Mouse (Mus musculus) urinary bladder, postnatal 10 days (tissue): Measurements from ENCODE around the gene Krt81.

Experiments used
- DNase-seq: peaks from one replicate; pipeline ENCODE4 v3.0.0; 2022; ENCODE audit warnings: low spot score

The Krt81 gene

DNA sequence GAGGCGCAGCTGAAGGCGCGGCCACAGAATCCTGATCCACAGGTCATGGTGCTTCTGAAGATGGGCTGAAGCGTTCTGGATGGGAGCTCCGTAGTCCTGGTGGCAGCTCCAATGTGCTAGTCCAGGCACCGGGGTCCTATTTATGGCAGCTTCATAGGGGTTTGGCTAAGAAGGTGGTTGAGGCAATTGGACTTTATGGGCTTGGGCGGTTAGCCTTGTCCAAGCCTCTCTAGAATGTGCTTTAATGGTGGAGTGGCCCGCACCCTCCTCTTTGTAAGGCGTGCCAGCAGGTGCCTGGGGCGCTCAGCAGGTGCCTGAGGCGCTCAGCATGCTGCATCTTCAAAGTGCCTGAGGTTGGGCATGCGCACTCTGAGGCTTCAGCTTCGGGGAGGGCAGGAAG lies at the start of gene Krt81:
Krt81 (minus strand) TSS at position 101 of the 400 bp plus-strand sequence.
- DNase-seq, result no peak

- no peak for DNase-seq
Measured at GRCm38 (mm10) chr15:101508247-101508646, 44.7 kb upstream of the Krt81 start.

DNA sequence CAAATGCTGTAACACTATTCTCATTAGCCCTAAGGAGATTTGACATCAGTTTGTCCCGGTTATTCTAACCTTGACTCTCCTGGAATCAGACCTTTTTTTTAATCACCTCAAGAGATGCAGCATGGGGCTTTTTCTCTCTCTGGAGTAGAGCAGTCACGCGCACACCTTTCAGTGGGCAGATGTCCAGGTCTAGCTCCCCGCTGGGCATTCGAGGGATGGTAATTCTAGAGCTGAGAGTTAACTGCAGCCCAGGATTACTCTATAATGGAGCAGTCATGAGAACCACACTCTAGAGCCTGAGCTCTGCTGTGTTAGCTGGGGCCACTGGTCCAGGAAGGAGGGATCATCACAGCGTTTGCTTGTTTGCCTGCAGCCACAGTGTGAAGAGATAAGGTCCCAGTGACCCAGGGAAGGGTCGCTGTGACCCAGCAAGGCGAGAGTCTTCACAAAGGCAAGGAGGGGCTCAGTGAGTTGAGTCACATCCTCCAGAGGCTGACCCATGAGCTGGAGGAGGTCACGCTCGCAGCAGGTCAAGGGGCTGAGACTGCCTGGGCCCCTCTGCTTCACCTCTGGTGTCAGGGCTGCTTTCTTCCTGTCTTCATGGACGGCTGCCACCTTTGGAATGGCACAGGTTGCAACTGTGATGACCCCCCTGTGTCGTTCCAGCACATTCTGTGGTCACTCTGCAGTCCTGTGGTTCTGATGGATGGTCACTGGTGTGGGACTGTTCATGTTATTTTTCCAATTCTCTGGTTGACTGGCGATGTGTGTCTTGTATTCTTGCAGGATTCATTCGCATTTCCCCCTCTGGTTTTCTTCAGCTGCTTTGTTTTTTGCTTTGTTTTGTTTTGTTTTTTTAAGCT lies 43.6 kb upstream of the Krt81 start:
- no peak for DNase-seq

- DNase-seq, result no peak
Measured at GRCm38 (mm10) chr15:101497181-101497580, 33.6 kb upstream of the Krt81 start.

- no peak for DNase-seq
Measured at GRCm38 (mm10) chr15:101495266-101495665, 31.7 kb upstream of the Krt81 start.

- no peak for DNase-seq
Measured at GRCm38 (mm10) chr15:101494203-101494602, 30.7 kb upstream of the Krt81 start.

DNA sequence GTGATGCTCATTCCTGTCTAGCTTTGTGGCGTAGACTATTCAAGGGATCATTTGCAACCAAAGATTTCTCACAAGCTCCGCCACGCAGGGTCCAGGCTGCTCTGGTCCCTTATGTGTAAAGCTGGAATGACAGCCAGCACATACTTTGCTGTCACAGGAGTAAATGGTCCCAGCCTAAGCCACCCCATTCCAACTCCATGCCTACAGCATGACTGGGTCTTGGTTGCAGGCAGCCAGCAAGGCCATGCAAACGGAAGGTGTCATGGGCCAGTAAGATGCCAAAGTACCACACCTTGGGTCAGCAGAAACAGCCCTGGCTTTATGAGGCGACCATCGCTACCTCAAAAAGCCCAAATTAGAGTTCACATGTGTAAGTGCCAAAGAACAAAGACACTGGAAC lies 30.2 kb upstream of the Krt81 start:
- DNase-seq, result no peak

- no peak for DNase-seq
Measured at GRCm38 (mm10) chr15:101492718-101493117, 29.2 kb upstream of the Krt81 start.

DNA sequence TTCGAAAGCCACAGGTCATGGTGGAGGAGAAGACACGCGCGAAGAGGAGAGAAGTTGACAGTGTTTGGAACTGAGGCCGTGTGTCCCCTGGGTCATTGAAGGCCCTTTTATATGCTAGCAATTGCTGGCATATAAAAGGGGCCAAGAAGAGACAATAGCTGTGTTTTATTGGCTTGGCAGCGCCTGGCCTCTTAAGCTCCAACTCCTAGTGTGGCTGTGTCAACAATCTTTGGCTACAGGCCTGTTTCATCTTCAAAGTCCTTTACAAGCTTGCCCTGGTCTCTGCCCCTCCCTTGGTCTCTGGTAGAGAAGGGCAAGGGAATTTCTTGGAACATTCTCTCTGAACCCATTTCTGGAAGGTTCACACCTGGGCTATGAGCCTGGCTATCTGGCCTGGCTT lies 27.9 kb upstream of the Krt81 start, which contains the start of gene Krt83:
Krt83 (minus strand) TSS at position 82 of the 400 bp plus-strand sequence.
- DNase-seq, result no peak

DNA sequence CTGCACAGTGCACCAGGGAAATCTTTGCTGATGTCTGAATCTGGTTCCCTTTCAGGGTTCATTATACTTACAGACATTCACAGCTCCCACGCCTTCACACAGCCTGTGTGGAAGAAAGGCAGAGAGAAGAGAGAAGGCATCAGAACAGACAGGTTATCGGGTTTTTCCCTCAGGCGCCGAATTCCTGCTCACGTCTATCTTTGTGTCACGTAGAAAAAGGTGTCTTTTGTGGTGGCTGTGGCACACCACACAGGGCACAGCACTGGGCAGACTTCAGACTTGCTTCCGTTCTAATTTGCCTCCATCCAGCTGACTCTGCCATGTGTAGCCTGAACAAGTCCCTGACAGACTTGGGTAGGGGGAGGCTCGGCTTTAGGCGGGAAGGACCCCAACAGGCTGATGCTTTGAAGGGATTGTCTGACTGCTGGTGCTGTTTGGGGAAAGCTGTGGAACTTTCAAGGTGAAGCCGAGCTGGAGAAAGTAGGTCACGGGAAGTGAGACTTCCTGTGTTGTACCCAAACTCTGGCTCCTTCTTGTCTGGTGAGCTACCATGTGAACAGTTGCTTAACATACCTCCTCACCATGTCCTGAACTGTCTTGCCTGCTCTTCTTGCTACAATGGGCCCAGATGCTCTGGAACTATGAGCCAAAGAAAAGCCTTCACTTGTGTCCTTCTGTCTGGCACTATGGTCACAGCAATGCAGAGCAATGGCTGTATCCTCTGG lies 22.5 kb upstream of the Krt81 start:
- DNase-seq, result no peak

- no peak for DNase-seq
Measured at GRCm38 (mm10) chr15:101484939-101485338, 21.4 kb upstream of the Krt81 start.

GRCm38 (mm10) chr15:101483646-101484045 lies 20.1 kb upstream of the Krt81 start:
- no peak for DNase-seq

- DNase-seq, result no peak
Measured at GRCm38 (mm10) chr15:101482056-101482455, 18.5 kb upstream of the Krt81 start.

DNA sequence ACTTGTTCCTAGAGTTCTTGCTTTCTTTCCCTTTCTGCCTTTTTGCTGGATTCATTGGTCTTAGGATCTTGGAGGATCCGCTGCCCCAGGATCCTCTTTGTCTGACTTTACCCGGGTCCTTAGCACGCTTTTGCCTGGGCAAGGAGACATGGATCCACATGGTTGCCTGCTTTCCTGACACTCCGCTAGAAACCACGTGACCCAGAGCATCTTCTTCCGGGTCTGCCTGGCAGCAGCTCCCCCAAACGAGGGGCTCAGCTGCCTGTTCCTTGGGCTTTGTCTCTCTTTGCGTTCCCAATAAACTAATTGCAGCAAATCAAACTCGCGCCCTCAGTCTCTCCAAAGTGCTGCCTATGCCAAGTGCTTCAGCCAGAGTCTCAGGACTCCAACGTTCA lies 16.1 kb upstream of the Krt81 start:
- no peak for DNase-seq

- DNase-seq, result no peak
Measured at GRCm38 (mm10) chr15:101479007-101479665, 15.6 kb upstream of the Krt81 start.

GRCm38 (mm10) chr15:101472952-101473528 lies 9.5 kb upstream of the Krt81 start, which contains the start of gene Krt86:
Gene Krt86, plus strand, starts transcription at chr15:101473478.
- DNase-seq, result no peak

DNA sequence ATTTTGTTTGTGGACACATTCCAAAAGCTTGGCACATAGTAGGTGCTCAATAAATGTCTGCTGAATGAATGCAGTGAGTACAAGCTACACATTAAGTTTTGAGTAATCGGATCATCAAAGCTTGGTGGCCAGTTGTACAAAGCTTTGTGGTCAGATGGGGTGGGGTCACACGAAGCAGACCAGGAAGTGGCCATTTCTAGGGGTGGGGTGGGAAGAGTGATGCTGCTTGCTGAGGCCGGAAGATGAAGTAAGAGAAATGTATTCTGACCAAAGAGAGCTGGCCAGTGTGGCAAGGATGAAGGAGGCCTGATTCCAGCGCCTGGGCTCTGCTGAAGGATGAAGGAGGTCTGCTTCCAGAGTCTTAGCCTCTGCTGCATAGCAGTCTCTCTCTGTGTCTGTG lies 5.5 kb upstream of the Krt81 start:
- no peak for DNase-seq

- DNase-seq, result no peak
Measured at GRCm38 (mm10) chr15:101459283-101459682, 4.3 kb downstream of the Krt81 start.

DNA sequence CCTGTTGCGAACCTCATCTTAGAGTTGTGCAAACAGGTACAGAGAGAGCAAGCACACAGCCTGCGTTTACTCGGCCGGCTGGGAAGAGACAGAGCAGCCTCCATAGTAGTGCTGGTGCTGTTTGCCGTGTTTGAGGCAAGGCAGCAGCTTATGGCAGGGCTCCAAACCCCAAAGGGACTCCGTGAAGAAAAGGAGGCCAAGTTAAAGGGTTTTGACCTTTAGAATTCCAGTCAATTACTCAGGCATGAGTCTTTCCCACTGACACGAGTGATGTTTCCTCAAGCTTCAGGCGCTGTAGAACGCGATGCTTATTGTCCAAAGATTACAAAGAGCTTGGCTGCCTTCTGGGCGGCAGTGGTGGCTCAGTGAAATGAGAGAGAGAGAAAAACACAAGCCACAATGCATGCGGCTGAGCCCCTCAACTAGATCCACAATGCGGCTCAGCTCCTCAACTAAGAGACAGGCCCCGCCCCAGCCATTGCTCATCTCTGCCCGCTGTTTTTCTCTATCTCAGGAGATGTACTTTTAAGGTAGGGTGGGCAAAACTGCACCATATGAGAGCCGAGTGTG lies 5.1 kb downstream of the Krt81 start:
- no peak for DNase-seq

DNA sequence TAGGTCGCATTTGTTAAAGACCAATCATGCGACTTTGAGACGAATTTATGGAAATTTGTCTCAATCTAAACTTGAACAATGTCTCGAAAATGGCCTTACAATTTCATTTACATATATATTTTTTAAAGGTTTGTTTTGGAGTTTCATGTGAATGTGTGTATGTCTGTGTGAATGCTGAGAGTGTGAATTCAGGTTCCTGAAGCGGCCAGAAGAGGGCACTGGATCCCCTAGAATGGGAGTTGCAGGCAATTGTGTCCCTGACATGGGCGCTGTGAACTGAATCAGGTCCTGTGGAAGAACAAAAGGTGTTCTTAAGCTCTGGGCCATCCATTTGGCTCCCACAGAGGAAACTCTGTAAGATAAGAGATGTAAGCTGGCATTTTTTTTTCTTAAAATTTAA lies 7.7 kb downstream of the Krt81 start:
- no peak for DNase-seq

DNA sequence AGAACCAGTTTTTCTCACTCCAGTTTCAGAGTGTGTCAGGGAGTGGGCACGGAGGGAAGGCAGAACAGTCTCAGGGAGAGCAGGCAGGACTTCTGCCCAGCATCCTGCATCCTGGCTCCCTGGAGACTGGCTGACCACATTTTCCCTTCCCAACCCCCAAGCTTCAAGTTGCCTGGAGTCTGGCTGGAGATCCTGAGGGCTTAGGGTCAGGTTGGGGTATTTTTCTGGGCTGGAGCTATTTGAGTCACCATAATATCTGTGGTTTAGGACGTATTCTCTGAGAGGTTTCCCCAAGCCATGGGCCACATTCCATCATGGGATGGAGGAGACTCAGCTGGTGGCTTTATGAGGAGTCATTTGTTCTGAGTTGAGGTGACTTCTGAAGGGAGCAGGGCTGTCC lies 8.3 kb downstream of the Krt81 start:
- DNase-seq, result no peak

DNA sequence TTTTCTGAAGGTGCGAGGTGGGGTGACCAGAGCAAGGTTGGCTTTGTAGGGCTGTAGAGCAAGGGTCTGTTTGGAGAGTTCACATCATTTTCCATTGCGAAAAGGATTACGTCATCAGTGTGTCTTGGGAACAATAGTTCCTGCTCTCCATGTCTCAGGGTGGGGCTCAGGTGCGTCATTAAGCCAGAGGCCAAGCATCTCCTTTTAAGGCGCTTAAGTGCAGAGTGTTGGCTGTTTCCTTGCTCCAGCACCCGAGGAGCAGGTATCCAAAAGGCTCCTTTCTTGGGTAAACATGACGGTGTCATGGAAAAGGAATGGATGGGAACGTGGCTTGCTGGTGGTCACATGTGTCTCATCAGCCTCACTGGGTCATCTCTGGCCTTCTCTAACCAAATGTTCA lies 8.8 kb downstream of the Krt81 start:
- no peak for DNase-seq
